Mouse (Mus musculus) right cerebral cortex, adult 2 months (tissue): ENCODE measurements at regions not wholly inside any gene's neighbourhood (a gene's known extent, or its start where the extent isn't known, plus 50 kb on each side); places are given as distances from the start of the nearest gene placed in this dataset.
A peak's percentile ranks its signal among the peaks of the same experiment; 100 is the strongest.

Experiments used
- DNase-seq, 2 experiments: peaks; one replicate each; pipeline ENCODE4 v3.0.0; 2021 to 2022; ENCODE audit warnings: low spot score in 2 of 2

DNA sequence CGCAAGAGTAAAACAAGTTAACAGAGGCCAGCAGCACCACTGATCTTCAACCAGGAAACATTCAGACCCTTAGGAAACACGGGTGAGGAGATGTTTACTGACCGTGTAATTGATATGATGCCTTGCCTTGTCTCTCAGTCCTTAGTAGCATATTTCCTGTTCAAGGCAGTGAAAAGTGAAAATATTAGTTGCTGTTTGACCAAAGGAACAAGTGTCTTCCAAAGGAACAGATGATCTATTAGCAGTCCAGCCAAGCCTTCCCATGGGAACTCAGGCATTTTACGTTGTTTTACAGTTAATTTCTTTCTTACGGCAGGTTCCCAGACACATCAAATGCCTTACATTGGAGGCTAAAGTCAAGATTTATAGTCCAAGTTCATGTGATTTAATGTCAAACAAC, 321.3 kb upstream of the Jag1 start:
- DNase-seq: no peak

DNA sequence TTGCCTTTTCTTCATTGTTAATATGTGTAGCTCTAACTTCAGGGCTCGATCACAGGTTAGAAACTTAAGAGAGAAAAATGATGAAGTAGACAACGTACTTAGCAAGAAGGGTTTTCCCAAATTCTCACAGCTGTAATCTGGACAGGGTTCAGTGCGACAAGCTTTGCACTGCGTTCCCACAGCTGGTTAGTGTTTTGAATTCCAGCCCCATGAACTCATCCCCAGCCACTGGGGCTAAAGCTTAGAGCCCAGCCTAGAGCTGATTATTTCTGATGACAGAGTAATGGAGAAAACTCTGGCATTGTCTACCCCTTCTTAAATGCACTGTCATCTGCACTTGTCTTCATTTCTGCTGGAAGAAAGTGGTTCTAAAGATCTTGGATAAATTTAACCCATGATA, 319.7 kb upstream of the Jag1 start:
- DNase-seq: no peak

DNA sequence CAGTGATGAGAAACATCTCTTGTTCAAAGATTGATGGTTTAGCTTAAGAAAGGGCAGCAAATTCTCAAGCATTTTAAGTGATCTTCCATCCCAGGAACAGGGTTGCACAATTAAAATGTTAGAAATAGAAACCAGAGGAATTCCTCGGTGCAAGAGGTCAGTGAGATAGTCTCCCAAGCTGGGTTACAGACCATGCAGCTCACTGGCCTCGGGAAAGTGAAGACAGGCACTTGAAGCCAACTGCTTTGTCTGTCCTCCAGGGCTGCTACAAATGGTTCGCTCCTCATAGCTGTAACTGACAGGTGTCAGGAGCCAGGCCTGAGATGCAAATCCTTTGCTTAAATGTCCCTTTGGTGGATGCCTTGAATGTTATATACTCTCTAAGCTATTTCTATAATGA, 306.2 kb upstream of the Jag1 start:
- DNase-seq: no peak

DNA sequence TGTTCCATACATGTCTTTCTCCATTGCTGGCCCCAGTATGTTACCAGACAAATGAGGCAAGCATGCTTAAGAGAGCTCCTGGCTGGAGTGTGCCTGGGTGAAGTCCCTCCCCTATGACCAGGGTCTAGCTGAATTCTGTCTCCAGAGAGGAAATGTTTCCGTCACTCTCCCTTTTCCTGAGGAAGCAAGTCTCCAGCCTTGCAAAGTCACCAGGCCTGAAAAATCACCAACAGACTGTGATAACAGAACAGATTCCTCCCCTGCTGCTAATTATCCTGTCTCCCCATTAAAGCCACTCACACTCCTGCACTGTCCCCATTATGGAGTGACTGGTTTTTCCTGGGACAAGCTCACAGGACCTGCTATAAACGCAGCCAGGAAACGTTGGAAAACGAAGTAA, 303.2 kb upstream of the Jag1 start:
- DNase-seq: no peak

DNA sequence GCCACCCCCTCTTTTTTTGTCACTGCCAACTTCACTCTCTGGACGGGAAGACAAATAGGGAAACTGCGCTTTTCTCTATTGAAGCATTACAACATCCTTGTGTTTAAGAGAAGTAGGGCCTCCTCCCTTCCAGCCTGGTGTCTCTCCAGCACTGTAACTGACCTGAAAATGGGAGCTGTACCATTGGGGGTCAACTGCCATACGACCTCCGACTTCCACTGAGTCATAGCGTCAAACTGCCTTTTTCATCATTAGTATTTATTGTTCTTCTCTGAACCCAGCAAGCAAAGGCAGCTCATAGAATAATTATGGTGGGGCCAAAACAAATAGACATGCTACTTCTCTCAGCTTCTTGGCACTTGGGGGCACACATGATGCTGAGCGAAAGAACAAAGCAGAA, 301.2 kb upstream of the Jag1 start:
- no peak for DNase-seq

DNA sequence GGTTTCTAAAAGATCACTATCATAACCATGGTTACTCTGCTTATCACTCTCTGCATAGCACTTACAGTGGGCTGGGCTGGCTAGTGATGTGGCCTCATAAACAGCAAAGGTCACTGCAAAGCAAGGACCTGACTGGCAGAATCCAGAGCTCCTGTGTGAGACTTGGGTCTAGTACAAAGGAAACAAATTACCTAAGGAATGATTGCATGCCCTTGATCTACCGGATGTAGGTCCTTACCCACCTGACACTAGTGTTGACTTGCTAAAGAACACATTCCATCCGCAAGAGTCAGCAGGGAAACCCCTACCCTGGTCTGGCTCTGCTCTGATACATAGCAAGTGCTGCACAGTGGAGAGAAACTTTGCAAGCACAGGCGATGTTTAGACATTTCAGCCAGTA, 297.0 kb upstream of the Jag1 start:
- DNase-seq: no peak

DNA sequence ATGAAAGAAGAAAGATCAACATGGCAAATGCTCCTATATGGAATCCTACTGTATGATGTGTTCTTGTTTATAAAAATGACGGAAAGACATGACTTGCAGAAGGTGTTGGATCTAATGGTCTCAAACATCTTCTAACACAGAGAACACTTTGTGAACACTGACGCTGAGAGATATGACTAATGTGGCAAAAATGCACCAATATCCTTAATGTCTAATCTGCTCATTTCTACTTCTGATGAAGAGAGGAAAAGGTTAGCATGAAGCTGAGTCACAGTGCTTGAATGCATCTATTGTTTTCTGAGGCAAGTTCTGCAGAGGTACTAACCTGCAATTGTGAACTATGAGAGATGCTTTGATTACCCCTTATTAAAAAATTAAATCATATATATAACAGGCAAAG, 293.2 kb upstream of the Jag1 start:
- no peak for DNase-seq

DNA sequence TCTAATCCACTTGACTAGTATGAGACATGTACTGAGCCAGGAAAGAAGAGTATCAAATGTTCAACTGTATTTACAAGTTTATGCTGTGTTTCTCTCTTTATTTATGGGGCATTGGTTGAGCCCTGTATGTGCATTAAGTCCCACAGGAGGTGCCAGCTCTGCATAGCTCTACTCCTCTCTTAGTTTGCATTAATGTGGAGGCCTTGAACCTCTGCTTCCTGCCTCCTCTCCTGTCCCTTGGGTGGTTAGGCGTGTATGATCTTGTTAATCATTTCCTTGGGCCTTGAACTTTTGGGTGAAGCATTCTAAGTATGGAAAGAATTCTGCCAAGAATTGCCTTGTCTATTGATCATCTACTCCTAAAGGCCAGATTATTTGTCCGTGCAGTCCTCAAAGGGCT, 291.9 kb upstream of the Jag1 start:
- no peak for DNase-seq

DNA sequence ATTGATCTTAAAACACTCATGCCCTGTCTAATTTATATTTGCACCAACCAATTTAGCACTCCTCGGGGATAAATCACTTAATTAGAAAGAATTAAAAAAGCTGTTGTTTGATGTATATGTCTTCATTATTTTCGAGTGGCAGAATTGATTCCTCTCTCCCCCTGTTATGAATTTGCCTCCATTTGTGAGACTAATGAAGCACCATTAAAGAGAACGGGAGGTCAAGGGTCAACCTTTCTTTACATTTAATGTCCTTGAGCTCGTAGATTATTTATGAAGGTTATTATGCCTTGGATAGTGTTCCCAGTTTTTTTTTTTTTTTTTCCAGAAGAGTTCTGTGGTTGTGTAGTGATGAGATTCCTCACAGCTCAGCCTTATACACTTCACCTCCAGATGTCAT, 277.0 kb upstream of the Jag1 start:
- DNase-seq: no peak

DNA sequence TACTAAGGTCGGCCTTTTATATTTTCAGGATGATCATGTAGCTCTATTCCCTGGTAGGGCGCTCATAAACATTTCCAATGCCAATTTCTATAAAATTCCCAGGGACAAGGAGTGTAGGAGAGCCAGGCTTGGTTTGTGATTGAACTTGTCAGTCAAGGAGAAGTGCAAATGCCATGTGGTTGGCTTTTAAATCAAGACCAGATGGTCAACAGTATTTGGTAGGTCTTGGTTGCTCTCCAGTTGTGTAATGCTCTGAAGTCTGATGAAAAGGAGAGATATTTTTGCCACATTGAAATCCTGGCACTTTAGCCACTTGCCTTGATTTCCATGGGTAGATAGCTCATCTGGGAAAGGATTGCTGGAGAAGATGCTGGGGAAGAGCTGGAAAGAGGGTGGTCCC, 263.4 kb upstream of the Jag1 start:
- no peak for DNase-seq

DNA sequence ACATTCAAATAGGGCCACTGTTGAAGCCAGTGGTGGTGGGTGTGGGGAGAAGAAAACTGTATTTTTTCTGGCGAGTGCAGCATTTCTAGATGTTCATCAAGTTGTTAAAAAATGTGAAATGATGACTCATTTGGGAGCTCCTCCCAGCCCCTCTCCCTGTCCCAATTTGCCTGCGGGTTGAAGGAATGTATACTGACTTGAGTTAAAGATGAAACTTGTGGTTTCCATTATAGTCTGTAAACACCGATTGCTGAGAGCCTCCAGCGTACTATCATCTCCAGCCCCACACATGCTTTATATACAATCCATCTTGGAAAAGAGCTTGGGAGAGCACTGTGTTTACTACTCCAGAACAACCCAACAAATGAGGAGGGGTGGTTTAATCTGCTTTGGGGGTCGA, 258.9 kb upstream of the Jag1 start:
- DNase-seq: no peak

DNA sequence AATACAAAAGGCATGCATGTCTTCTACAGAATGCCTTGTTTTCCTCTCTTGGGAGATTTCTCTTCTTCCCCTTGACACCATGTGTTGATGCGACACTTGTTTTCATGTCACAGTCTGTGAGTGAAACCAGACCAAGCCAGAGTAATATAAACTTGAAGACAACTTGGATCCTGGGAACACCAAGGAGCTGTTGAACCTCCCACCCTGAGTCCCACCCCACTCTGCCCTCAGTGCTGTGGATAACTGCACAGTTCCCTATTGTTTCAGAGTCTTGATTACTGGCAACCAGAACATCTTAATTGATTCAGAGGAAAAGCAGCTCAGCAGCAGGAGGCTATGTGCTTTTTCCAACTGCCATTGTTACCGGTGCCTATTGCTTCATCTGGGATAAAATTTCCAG, 254.6 kb upstream of the Jag1 start:
- no peak for DNase-seq

DNA sequence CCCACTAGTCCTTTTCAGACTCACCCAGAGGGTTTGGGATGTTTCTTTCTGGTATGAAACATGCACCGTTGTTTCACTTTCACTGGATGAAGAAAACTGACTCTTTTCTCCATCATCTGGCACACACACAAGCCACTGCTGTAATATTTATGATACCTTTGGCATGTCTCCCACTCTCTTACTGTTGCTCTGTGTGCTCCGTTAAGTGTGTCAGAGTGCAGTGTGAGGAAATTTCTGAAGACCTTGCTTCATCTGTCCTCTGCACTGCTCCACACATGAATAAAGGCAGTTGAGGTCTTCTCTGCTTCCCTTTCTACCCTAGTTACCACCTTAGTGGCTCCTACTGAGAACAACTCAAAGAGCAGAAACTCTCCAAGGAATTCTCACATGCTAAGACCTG, 246.6 kb upstream of the Jag1 start:
- DNase-seq: no peak

DNA sequence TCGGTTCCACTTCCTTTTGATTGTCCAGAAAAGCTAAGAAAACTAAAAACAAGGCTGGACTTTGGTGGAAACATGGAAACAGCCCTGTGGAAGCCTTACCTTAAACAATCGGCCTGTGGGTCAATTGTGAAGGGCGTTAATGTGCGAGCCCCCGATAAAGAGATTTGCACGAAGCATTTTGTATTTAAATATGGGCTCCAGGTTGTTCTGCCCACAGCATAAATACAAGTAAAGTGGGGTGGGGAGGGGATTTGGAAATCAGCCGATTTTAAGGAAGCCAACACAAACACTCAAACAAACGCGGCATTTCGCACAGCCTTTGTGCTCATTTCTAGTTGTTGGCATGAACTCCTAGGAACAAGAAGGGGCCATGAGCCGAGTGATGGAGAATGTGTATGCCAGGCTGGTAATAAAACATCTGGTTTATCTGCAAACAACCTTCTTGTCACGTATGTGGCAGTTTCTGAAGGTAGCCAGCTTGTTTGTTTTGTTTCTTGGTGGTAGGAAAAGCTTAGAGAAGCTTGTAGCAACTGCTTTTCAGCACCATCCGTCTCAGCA, 240.8 kb upstream of the Jag1 start:
- peak; percentile 4 to 6 for DNase-seq

DNA sequence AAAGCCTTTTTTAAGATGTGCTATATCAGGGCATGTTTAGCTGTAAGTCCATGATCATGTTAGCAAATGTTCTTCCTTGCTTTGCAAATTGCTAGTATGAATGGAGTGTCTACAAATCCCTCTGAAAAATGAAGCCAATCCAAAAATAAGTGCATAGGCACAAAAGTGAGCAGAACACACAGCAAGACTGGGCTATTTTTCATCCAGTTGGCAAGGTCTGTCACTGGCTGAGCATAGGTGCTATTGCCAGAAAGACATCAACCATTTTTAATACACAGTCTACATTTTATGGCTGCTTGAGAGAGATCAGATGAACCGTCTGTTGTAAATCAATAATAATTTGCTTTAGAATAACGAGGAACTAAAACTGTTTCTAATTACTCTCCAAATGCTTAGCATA, 227.3 kb upstream of the Jag1 start:
- DNase-seq: no peak

DNA sequence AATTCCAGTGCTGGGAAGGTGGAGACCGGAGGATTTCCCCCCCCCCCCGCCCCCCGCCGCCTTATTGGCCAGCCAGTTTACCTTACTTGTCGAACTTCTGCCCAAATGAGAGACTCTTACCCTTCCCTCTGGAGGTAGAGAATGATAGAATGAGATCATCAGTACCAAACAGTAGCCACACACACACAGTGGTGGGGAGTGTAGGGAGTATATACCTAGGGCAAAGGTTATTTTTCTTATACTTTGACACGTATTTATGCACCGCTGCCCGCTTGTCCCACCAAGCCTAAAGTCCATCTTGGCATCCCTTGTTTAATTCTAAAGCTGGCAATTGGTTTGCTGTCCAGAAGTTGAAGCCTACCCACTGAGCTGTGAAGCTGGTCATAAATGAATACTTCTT, 213.6 kb upstream of the Jag1 start:
- DNase-seq: no peak

DNA sequence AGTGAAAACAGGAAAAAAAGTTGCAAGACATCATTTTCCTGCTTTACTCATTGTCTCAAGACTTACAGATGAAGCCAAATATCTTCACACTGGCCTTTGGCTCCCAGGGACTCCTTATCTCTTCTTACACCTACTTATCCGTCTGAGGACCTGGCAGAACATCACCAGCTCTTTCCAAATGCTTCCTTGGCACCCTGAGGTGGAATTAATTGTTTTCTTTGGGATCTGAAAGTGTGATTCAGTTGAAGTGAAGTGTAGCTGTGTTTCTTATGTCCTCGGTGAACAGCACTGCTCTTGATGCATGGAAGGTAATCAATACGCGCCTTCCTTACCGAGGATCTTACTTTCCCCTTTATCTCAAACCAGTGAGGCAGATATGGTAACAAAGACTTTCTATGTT, 207.0 kb upstream of the Jag1 start:
- DNase-seq: no peak

DNA sequence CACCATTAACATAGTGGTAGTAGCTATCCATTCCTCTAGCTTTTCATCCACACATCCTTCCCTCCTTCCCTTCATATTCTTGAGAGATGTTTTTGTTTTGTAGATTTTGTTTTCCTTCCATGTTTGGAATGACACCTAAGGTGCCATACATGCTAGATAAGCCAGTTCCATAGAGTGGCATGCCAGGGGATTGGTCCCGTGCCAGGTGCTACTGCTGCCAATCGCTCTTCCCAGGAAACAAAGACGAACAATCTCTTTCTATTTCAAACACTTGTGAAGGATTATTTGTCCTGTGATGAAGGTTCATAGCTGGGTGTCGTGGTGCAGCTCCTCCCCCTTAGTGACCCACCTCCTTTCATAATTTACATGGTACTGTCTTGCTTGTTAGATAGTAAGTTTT, 194.1 kb upstream of the Jag1 start:
- no peak for DNase-seq

DNA sequence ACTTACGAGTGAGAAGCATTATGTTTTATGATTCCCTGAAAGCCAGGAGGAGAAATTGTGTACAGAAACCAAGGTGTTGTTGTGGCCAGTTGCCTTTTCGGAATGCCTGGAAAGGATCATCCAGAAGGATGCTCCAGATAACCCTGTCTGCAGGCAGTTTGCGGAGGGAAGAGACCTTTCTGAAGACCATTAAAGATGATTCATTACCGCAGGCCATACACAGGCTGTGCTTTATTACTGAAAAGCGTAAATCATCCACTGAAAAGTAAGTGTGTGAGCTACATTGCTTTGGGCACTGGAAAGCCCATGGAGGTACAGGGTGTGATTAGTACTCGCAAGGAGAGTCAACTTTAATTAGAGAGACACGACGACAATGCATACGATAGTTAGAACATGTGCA, 191.7 kb upstream of the Jag1 start:
- no peak for DNase-seq

DNA sequence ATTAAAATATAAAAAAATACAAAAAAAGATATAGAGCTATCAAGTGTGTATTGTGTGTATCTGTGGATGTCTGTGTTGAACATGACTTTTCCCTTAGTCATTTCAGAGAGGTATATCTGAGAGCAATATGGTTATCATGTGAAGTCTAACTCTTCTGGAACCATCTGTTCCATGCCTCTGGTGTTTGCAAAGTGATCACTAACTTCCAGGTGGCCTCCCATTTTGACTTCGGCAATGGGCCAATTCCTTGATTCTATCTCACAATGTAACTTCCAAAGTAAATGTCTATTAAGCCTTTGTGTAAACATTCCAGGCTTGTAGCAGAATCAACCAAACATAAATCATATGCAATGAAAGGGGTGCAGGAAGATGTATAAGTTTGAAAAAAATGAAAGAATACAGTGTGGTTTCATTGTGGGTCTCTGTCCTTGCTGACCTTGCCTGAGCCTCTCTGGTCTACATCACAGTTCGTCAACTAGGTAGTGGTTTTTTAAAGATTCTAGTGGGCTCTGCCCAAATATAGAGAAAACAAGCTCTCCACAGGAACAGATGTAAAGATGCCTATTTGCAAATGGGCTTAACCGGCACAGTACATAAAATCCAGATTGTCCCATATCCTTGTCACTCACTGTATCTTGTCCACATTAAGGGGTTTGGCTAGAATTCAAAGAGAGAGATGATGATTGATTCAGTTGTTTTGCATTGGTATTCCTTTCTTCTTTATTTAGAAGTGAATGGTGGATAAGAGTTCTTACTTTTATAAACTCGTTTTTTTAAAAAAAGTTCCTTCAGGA, 185.2 kb upstream of the Jag1 start:
- no peak for DNase-seq

DNA sequence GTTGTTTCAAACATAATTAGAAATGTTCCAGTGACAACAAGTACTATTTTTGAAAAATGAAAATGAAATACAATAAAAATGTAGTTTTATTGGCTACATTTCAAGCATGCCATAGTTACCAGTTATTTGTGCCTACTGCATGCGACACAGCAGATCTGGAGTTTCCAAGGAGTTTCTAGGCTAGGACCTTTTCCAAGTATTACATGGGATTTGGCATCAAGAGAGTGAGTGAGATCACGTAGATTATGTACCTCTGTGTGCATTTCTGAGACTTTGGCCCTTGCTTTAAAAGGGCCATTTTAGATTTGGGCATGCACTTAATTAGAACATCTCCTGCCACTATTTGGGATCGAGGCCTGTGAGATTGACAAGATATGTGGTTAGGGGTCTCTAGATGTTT, 172.8 kb upstream of the Jag1 start:
- no peak for DNase-seq

DNA sequence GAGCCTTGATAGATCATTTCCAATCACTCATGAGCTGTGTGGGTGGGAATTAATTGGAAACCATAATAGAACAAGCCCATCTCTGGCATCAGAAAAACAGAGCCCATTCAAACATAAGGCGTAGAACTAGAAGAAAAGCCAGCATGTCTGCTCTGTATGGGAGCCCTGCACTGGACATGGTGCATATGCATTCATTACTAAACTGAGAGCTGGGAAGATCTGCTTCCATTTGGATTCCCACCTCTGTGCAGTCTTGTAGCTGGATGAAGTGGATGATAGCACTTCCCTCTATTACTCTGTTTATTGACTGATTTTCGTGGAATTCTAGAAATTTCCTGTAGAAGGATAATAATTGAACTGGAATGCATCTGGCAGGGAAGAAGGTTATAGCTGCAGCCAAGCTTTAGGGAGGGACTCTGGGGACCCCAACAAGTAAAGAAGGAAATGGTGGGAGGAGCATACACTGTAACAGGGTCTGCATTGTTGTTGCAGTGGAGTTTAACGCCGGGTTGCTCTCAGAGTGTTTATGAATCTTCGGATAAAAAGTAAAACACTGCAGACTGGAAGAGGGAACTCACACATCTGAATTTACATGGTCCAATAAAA, 155.2 kb upstream of the Jag1 start:
- no peak for DNase-seq

DNA sequence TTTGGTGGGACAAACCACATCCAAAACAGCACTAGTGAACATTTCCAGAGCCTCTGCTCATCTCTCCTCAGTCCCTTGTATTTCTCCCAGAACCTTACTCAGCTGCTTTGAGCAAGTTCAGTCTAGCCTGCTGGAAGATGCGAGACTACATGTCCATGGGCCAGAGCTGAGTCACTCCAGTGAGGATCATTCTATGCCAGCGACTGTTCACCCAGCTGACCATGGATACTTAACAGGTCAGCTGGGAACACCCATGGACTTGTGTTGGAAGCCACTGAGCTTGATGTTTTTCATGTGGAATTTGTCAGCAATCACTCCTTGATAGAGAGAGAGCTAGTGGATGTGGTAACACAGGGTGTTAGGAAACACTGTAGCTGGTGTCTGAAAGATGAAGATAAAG, 146.5 kb upstream of the Jag1 start:
- no peak for DNase-seq
